Mouse (Mus musculus) forebrain, embryonic 13.5 days (tissue): ENCODE measurements around the gene Ces1b. TPM values are rescaled to one million over a fixed set of nuclear protein-coding genes. Genes with fewer than 3 reads are reported as not detected.

ENCODE experiments used
- ATAC-seq: fragments of 200-750 bp; cut with Nextera tagmentation; 2 replicates; pipeline ENCODE4 v1.8.0; 2017
- H3K27ac ChIP-seq: fragments of 300-500 bp; sonication (generic); 2 replicates; pipeline ENCODE4 v1.5.1; 2015; ENCODE audit warnings: inconsistent platforms, mild to moderate bottlenecking, moderate library complexity
- H3K27me3 ChIP-seq: fragments of 300-500 bp; sonication (generic); 2 replicates; pipeline ENCODE4 v1.6.1; 2015; ENCODE audit warnings: mild to moderate bottlenecking, inconsistent platforms
- H3K36me3 ChIP-seq: fragments of 300-500 bp; sonication (generic); 2 replicates; pipeline ENCODE4 v1.6.1; 2015; ENCODE audit warnings: mild to moderate bottlenecking, inconsistent platforms; ENCODE audit not compliant: poor library complexity, severe bottlenecking
- H3K4me1 ChIP-seq: fragments of 300-500 bp; sonication (generic); 2 replicates; pipeline ENCODE4 v1.6.1; 2015; ENCODE audit warnings: inconsistent platforms
- H3K4me2 ChIP-seq: fragments of 300-500 bp; sonication (generic); 2 replicates; pipeline ENCODE4 v1.6.1; 2015; ENCODE audit warnings: inconsistent platforms, mild to moderate bottlenecking, moderate library complexity
- H3K4me3 ChIP-seq: fragments of 300-500 bp; sonication (generic); 2 replicates; pipeline ENCODE4 v1.5.1; 2015; ENCODE audit warnings: mild to moderate bottlenecking, inconsistent platforms
- H3K9ac ChIP-seq: fragments of 300-500 bp; sonication (generic); 2 replicates; pipeline ENCODE4 v1.6.1; 2015; ENCODE audit warnings: mild to moderate bottlenecking, inconsistent platforms
- H3K9me3 ChIP-seq: fragments of 300-500 bp; sonication (generic); replicated peaks from 2 replicates; pipeline ENCODE4 v1.6.1; 2016; ENCODE audit warnings: inconsistent platforms
- WGBS: fragments of 180-500 bp; shearing (Covaris S2); methylation state at CpG from one replicate; pipeline ENCODE4 v1.1.7; 2015; 5-methylcytosine and 5-hydroxymethylcytosine counted together
- polyA plus RNA-seq: library from polyadenylated mRNA; unstranded; fragments of >200 nt; fragmentation: Nextera tagmentation; extraction: Ambion mirVana; gene quantifications from 2 replicates; pipeline ENCODE4 v1.2.1, GENCODE M21; 2015

The Ces1b gene
- polyA plus RNA-seq, 1 experiment from 2014 or later = not detected

- no peak within 1 kb of the TSS for H3K9ac ChIP-seq
- no peaks in the 10 kb centered on the region for H3K4me1 ChIP-seq
- H3K4me2 ChIP-seq = no peak within 1 kb of the TSS
- WGBS = 88% methylated on average over 3 of the region's 3 CpGs
- no peak within 1 kb of the TSS for H3K4me3 ChIP-seq
- H3K27ac ChIP-seq = no peak within 1 kb of the TSS
- no peaks in the 10 kb centered on the region for H3K36me3 ChIP-seq
- H3K9me3 ChIP-seq = no peaks in the 10 kb centered on the region
- no peak for ATAC-seq
- H3K27me3 ChIP-seq = no peaks in the 10 kb centered on the region
Measured at GRCm38 (mm10) chr8:93048092-93048491, 31.7 kb downstream of the Ces1b start, which contains the start of gene Ces1a. Gene Ces1a (minus strand): TSS chr8:93048192.

- no peak overlapping the region for H3K9ac ChIP-seq
- ATAC-seq = no peak
- WGBS = 44% methylated on average over 1 of the region's 1 CpGs
- H3K27me3 ChIP-seq = no peaks in the 10 kb centered on the region
- no peaks in the 10 kb centered on the region for H3K36me3 ChIP-seq
- H3K4me1 ChIP-seq = no peaks in the 10 kb centered on the region
- H3K27ac ChIP-seq = no peak overlapping the region
- H3K9me3 ChIP-seq = no peaks in the 10 kb centered on the region
- no peak overlapping the region for H3K4me2 ChIP-seq
- no peak overlapping the region for H3K4me3 ChIP-seq
Measured at GRCm38 (mm10) chr8:93043083-93043482, 36.7 kb downstream of the Ces1b start.

GRCm38 (mm10) chr8:93040776-93041567, 38.8 kb downstream of the Ces1b start:
- no peaks in the 10 kb centered on the region for H3K4me1 ChIP-seq
- no peak overlapping the region for H3K9ac ChIP-seq
- H3K4me3 ChIP-seq = no peak overlapping the region
- H3K27me3 ChIP-seq = no peaks in the 10 kb centered on the region
- H3K27ac ChIP-seq = no peak overlapping the region
- 84% methylated on average over 4 of the region's 4 CpGs for WGBS
- no peaks in the 10 kb centered on the region for H3K9me3 ChIP-seq
- H3K4me2 ChIP-seq = no peak overlapping the region
- no peaks in the 10 kb centered on the region for H3K36me3 ChIP-seq
- no peak for ATAC-seq

GRCm38 (mm10) chr8:93040256-93040655, 39.6 kb downstream of the Ces1b start:
- no peak overlapping the region for H3K4me2 ChIP-seq
- no peak overlapping the region for H3K27ac ChIP-seq
- no peaks in the 10 kb centered on the region for H3K4me1 ChIP-seq
- no peaks in the 10 kb centered on the region for H3K27me3 ChIP-seq
- no peak for ATAC-seq
- no peaks in the 10 kb centered on the region for H3K36me3 ChIP-seq
- H3K4me3 ChIP-seq = no peak overlapping the region
- no peak overlapping the region for H3K9ac ChIP-seq
- no peaks in the 10 kb centered on the region for H3K9me3 ChIP-seq
- 74% methylated on average over 2 of the region's 2 CpGs for WGBS

GRCm38 (mm10) chr8:93038831-93039230, 41.0 kb downstream of the Ces1b start:
- WGBS = 8% methylated on average over 2 of the region's 2 CpGs
- Histone ChIP-seq H3K4me2 (no peak overlapping the region), H3K36me3 (no peaks in the 10 kb centered on the region), H3K27me3 (no peaks in the 10 kb centered on the region), H3K4me3 (no peak overlapping the region), H3K27ac (no peak overlapping the region), H3K9ac (no peak overlapping the region), H3K9me3 (no peaks in the 10 kb centered on the region), H3K4me1 (no peaks in the 10 kb centered on the region)
- no peak for ATAC-seq

GRCm38 (mm10) chr8:93030664-93031063, 49.2 kb downstream of the Ces1b start:
- Histone ChIP-seq H3K36me3 (no peaks in the 10 kb centered on the region), H3K4me1 (no peaks in the 10 kb centered on the region), H3K9me3 (no peaks in the 10 kb centered on the region), H3K4me3 (no peak overlapping the region), H3K9ac (no peak overlapping the region), H3K27ac (no peak overlapping the region), H3K4me2 (no peak overlapping the region), H3K27me3 (no peaks in the 10 kb centered on the region)
- ATAC-seq = no peak
- WGBS = 77% methylated on average over 2 of the region's 2 CpGs

- H3K27me3 ChIP-seq = no peaks in the 10 kb centered on the region
- H3K4me1 ChIP-seq = no peaks in the 10 kb centered on the region
- ATAC-seq = no peak
- no peaks in the 10 kb centered on the region for H3K9me3 ChIP-seq
- H3K9ac ChIP-seq = no peak overlapping the region
- no peaks in the 10 kb centered on the region for H3K36me3 ChIP-seq
- H3K4me3 ChIP-seq = no peak overlapping the region
- whole genome bisulfite sequencing = 77% methylated on average over 5 of the region's 5 CpGs
- no peak overlapping the region for H3K4me2 ChIP-seq
- H3K27ac ChIP-seq = no peak overlapping the region
Measured at GRCm38 (mm10) chr8:93021738-93022137, 58.1 kb downstream of the Ces1b start.

- 90% methylated on average over 4 of the region's 4 CpGs for WGBS
- ATAC-seq = no peak
- Histone ChIP-seq H3K9me3 (no peaks in the 10 kb centered on the region), H3K27me3 (no peaks in the 10 kb centered on the region), H3K4me1 (no peaks in the 10 kb centered on the region), H3K27ac (no peak overlapping the region), H3K36me3 (no peaks in the 10 kb centered on the region), H3K4me3 (no peak overlapping the region), H3K9ac (no peak overlapping the region), H3K4me2 (no peak overlapping the region)
Measured at GRCm38 (mm10) chr8:93014300-93014699, 65.5 kb downstream of the Ces1b start.

- Histone ChIP-seq H3K9me3 (no peaks in the 10 kb centered on the region), H3K4me1 (no peaks in the 10 kb centered on the region), H3K4me2 (no peak overlapping the region), H3K9ac (no peak overlapping the region), H3K27ac (no peak overlapping the region), H3K36me3 (no peaks in the 10 kb centered on the region), H3K4me3 (no peak overlapping the region), H3K27me3 (no peaks in the 10 kb centered on the region)
- WGBS = 74% methylated on average over 6 of the region's 6 CpGs
- ATAC-seq = no peak
Measured at GRCm38 (mm10) chr8:93012226-93012625, 67.6 kb downstream of the Ces1b start.

GRCm38 (mm10) chr8:93011439-93011838, 68.4 kb downstream of the Ces1b start:
- Histone ChIP-seq H3K4me2 (no peak overlapping the region), H3K36me3 (no peaks in the 10 kb centered on the region), H3K9me3 (no peaks in the 10 kb centered on the region), H3K4me3 (no peak overlapping the region), H3K4me1 (no peaks in the 10 kb centered on the region), H3K9ac (no peak overlapping the region), H3K27me3 (no peaks in the 10 kb centered on the region; the same call in 1 of the 2 replicates), H3K27ac (no peak overlapping the region)
- WGBS = 11% methylated on average over 9 of the region's 9 CpGs
- ATAC-seq = peak; percentile 88

- 0 out of 2 replicates have a peak, but pooled peaks have one; percentile 8 for ATAC-seq
- H3K9me3 ChIP-seq = no peaks in the 10 kb centered on the region
- no peak overlapping the region for H3K4me2 ChIP-seq
- H3K4me1 ChIP-seq = no peaks in the 10 kb centered on the region
- H3K4me3 ChIP-seq = no peak overlapping the region
- H3K27me3 ChIP-seq = no peaks in the 10 kb centered on the region; the same call in 1 of the 2 replicates
- WGBS = 35% methylated on average over 5 of the region's 5 CpGs
- H3K9ac ChIP-seq = no peak overlapping the region
- H3K27ac ChIP-seq = no peak overlapping the region
- no peaks in the 10 kb centered on the region for H3K36me3 ChIP-seq
Measured at GRCm38 (mm10) chr8:93010286-93010685, 69.5 kb downstream of the Ces1b start.
